Mouse (Mus musculus) small intestine, adult 2 months (tissue): Measurements from ENCODE around the gene Best2.

Experiments used
- CTCF ChIP-seq: fragments of 200-500 bp; IDR thresholded peaks from 2 replicates; pipeline ENCODE4 v1.5.1; 2012; ENCODE audit warnings: low read depth, mild to moderate bottlenecking, control low read depth, inconsistent platforms, low read length, moderate library complexity, mixed read lengths; ENCODE audit not compliant: insufficient replicate concordance, insufficient read length; ENCODE audit errors: extremely low read depth
- POLR2A ChIP-seq: fragments of 200-500 bp; IDR thresholded peaks from 2 replicates; pipeline ENCODE4 v1.6.1; 2012; ENCODE audit warnings: low read depth, mild to moderate bottlenecking, control low read depth, inconsistent platforms, low read length, moderate library complexity

DNA sequence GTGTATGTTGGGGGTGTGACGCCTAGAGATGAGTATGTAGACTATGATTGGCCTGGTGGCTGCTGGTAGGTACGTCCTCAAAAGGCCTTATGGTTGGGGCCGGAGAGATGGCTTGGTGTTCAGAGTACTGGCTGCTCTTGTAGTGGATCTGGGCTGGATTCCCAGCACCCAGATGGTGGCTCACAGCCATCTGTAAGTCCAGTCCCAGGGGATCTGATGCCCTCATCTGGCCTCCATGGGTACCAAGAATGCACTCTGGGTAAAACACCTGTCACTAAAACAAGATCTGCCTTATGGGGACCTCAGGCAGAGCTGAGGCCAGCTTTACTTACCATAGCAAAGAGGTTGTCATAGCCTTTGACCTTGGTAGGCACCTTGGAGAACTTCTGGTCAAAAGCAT, 9.5 kb upstream of the Best2 start:
- no peak for TF ChIP-seq CTCF
- no peak for TF ChIP-seq POLR2A
